Mouse (Mus musculus) layer of hippocampus, adult 2 months (tissue): ENCODE data around the gene Thsd4. TPM values are rescaled to one million over a fixed set of nuclear protein-coding genes. Genes with fewer than 3 reads are reported as not detected.

ENCODE experiments used
- DNase-seq, 2 experiments: peaks; one replicate each; pipeline ENCODE4 v3.0.0; 2022; ENCODE audit warnings: low spot score in 2 of 2
- H3K27ac ChIP-seq: fragments of 200-600 bp; 2 replicates; pipeline ENCODE4 v1.8.1; 2022
- H3K4me3 ChIP-seq: fragments of 200-600 bp; 2 replicates; pipeline ENCODE4 v1.8.1; 2022; ENCODE audit warnings: mild to moderate bottlenecking
- CTCF ChIP-seq: fragments of 200-600 bp; conservative IDR thresholded peaks from 2 replicates; pipeline ENCODE4 v1.8.1; 2022; ENCODE audit warnings: antibody characterized with exemption, mild to moderate bottlenecking, moderate library complexity
- total RNA-seq, 2 experiments: library from RNA; stranded (reverse); gene quantifications; 2 replicates each; pipeline ENCODE4 v1.2.3; 2021

Thsd4 gene
- total RNA-seq, 2 experiments from 2014 or later, result 18.9 to 20.9 TPM

- H3K27ac ChIP-seq, result no peak overlapping the region
- H3K4me3 ChIP-seq, result no peak overlapping the region
- no peak for DNase-seq
- no peak for TF ChIP-seq CTCF
Measured at GRCm38 (mm10) chr9:60124102-60124501, 397.7 kb downstream of the Thsd4 start.

DNA sequence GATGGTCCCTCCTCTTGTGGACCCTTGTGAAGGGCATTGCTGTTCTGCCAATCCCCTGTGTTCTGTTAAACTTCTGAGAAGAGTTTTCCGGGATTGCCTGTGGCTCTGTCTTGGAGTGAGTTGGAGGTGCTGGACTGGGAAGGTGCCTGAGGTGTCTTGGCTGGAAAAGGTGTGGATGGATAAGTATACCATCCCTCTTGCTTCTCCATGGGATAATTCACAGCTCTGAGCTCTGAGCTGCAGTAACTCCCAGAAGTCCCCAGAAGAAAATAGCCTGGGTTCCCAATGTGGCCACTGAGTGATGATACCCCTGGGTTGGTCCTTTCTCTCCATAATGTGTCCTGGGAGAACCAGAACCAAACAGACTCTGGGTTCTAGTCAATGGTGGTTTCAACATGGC is 398.8 kb downstream of the Thsd4 start:
- no peak overlapping the region for H3K27ac ChIP-seq
- no peak for DNase-seq
- no peak for TF ChIP-seq CTCF

DNA sequence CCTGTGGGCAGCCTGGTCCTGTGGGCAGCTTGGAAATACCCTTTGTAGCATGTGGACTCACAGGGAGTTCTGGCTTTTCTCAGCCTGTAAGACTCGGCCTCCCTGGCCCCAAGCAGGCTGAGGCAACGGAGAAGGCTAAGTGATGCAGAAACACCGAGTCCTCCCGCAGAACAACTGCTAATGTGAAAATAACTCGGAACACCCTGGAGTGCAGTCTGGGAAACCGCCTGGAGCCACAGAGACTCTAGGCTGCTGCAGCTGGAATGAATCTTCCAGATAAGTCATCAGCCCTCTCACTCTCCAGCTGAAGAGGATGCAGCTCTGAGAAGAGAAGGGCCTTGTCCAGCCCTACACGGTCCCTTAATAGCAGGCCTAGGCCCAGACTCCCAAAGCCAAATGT is 402.0 kb downstream of the Thsd4 start:
- no peak for TF ChIP-seq CTCF

More for the DNA sequence above, 398.8 kb downstream of the Thsd4 start:
- no peak overlapping the region for H3K4me3 ChIP-seq

DNA sequence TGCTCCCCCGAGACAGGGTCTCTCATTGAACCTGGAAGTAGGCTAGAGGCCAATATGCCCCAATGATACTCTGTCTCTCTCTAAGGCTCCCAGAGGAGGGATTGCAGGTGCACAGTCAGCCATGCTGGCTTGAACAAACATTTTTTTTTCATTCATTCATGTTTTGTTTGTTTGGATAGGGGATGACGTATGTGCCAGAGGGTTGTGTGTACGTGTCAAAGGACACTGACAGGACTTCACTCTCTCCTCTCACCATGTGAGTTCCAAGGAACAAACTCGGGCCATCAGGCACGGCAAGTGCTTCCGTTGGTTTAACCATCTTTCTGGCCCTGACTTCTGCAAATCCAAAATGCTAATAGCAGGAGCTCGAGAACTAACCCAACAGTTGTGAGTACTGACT is 404.0 kb downstream of the Thsd4 start:
- H3K4me3 ChIP-seq, result no peak overlapping the region
- no peak for DNase-seq
- no peak for TF ChIP-seq CTCF
- H3K27ac ChIP-seq, result no peak overlapping the region

More for the DNA sequence above, 402.0 kb downstream of the Thsd4 start:
- Histone ChIP-seq H3K4me3 (no peak overlapping the region), H3K27ac (peak overlapping the region; percentile 43)
- DNase-seq, result no peak

GRCm38 (mm10) chr9:60115711-60116247 is 406.1 kb downstream of the Thsd4 start:
- no peak overlapping the region for H3K4me3 ChIP-seq
- no peak overlapping the region for H3K27ac ChIP-seq
- DNase-seq, result no peak
- no peak for TF ChIP-seq CTCF

GRCm38 (mm10) chr9:60115306-60115705 is 406.5 kb downstream of the Thsd4 start:
- H3K4me3 ChIP-seq, result no peak overlapping the region
- no peak for DNase-seq
- no peak overlapping the region for H3K27ac ChIP-seq
- TF ChIP-seq CTCF, result no peak

DNA sequence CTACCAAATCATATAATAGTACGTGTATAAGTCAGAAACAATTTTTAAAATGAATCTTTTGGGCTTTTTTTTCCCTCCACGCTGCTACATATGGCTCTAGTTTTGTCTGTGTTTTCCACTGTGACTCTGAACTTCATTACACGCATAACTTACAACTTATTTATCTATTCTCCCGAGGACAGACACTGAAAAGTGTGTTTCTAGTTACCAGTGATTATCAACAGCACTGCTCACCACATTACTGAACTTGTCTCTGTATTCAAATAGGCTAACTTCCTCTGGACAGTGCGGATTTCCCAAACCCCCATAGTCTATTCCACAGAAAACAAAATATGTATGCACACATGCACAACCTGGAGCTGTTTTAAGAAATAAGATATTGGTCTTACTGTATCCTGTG is 411.6 kb downstream of the Thsd4 start:
- TF ChIP-seq CTCF, result no peak
- Histone ChIP-seq H3K4me3 (no peak overlapping the region), H3K27ac (no peak overlapping the region)
- no peak for DNase-seq

DNA sequence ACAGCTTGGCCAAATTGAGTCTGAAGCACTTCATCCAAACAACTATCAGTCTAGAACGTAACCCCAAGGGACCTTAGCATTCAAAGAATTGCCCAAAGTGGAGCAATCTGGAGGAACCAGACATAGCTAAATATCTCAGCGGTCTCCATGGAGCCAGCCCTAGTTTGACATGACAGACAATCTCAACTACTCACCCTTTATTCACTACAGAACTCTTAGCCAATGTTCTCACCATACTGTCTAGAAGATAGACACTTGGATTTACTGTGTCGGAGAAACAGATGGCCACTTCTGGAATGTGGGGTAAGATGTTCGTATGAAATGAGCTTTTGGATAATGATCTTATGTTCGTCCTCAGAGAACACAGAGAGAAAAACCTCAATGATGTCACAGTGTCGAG is 415.2 kb downstream of the Thsd4 start:
- no peak for TF ChIP-seq CTCF
- DNase-seq, result no peak

GRCm38 (mm10) chr9:60106106-60106505 is 415.7 kb downstream of the Thsd4 start:
- H3K27ac ChIP-seq, result no peak overlapping the region
- TF ChIP-seq CTCF, result no peak
- DNase-seq, result no peak
- H3K4me3 ChIP-seq, result no peak overlapping the region

More for the DNA sequence above, 415.2 kb downstream of the Thsd4 start:
- no peak overlapping the region for H3K27ac ChIP-seq
- H3K4me3 ChIP-seq, result no peak overlapping the region

DNA sequence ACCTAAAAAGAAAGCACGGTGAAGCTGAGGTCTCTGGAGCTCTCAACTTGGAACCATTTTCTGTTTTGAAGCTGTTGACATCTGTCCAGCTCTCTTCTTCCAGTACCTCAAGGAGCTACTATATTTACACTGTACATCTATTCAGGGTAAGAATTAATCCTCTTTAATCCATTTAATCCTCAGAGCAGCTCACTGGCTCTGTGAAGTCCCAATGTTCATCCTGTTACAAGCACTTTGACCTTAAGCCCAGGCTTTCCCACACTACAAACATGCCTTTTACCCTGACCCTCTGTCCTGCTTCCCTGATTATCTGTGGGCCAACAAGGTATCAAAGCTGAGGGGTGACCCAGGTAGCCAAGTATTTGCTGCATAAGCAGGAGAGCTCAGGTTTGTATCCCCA is 427.6 kb downstream of the Thsd4 start:
- no peak for DNase-seq
- Histone ChIP-seq H3K27ac (no peak overlapping the region), H3K4me3 (no peak overlapping the region)
- TF ChIP-seq CTCF, result no peak

DNA sequence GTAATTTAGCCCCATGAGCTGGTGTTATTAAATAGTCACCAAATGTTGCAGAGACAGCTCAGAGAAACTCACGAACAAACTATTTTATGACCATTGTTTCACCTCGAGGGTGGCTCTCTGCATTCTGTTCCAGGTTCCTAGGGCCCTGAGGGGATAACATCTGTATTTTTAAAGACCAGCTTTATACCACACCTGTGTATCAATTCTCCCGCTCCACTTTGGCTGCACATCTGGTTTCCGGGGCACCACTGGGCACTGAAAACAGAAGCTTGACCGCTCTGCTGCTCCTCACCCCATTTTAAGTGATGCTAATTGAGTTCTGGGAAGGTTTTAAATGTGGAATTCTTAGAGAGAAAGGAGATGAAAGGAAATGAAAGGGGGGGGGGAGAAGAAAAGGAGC is 429.4 kb downstream of the Thsd4 start:
- Histone ChIP-seq H3K27ac (no peak overlapping the region), H3K4me3 (no peak overlapping the region)
- DNase-seq, result no peak
- no peak for TF ChIP-seq CTCF

DNA sequence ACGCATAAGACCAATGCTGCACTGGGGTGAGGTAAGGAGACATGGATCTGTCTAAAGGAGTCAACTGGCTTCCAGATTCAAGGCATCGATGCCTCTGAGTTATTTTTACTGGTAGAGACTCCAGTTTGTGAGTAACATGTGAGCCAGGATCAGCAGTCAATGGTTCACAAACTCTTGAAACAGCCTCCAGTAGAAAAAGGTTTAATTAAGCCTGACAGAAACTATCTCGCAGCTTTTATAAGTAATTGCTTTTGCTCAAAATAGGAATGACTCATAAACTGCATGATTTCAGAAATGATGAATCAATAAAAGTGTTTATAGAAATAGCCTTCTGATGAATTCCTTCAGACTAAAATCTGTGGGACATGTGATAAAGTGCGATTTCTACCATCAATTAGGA is 432.4 kb downstream of the Thsd4 start:
- DNase-seq, result no peak
- H3K4me3 ChIP-seq, result no peak overlapping the region
- H3K27ac ChIP-seq, result no peak overlapping the region
- TF ChIP-seq CTCF, result no peak

GRCm38 (mm10) chr9:60088101-60088500 is 433.7 kb downstream of the Thsd4 start:
- DNase-seq, result peak in 1 of 2 experiments; percentile 32
- no peak overlapping the region for H3K27ac ChIP-seq
- TF ChIP-seq CTCF, result peak; percentile 79
- H3K4me3 ChIP-seq, result no peak overlapping the region

- no peak overlapping the region for H3K27ac ChIP-seq
- no peak for TF ChIP-seq CTCF
- no peak for DNase-seq
- H3K4me3 ChIP-seq, result no peak overlapping the region
Measured at GRCm38 (mm10) chr9:60082107-60082581, 439.7 kb downstream of the Thsd4 start.
